Mouse (Mus musculus) cerebellum, postnatal 36 days (tissue): Measurements from ENCODE around the gene Stmn3.

Experiments used
- DNase-seq, 2 experiments: peaks; one replicate each; pipeline ENCODE4 v3.0.0; 2021 to 2022; ENCODE audit warnings: mixed read lengths in 2 of 2

The Stmn3 gene

GRCm38 (mm10) chr2:181286629-181287337 lies 27.5 kb downstream of the Stmn3 start:
- DNase-seq = no peak

GRCm38 (mm10) chr2:181279968-181280367 lies 34.3 kb downstream of the Stmn3 start:
- DNase-seq = no peak

GRCm38 (mm10) chr2:181277866-181278265 lies 36.4 kb downstream of the Stmn3 start:
- DNase-seq = no peak

GRCm38 (mm10) chr2:181276766-181277165 lies 37.5 kb downstream of the Stmn3 start:
- no peak for DNase-seq

- no peak for DNase-seq
These were observed 39.7 kb downstream of the Stmn3 start for GRCm38 (mm10) chr2:181274639-181275038.

- DNase-seq = no peak
These were observed 40.5 kb downstream of the Stmn3 start for GRCm38 (mm10) chr2:181273829-181274228.

- DNase-seq = no peak
These were observed 42.2 kb downstream of the Stmn3 start for GRCm38 (mm10) chr2:181272092-181272491.

- DNase-seq = no peak
These were observed 47.5 kb downstream of the Stmn3 start for GRCm38 (mm10) chr2:181266839-181267238.
